Mouse (Mus musculus) retina, embryonic 14.5 days (tissue): Measurements from ENCODE around the gene Ccdc84.
A peak's percentile ranks its signal among the peaks of the same experiment; 100 is the strongest.
"Not testable (repeated sequence)": the region's sequence is repeated elsewhere in the genome, so short reads cannot be mapped to it uniquely, and the experiment has no call there.

Experiments used
- DNase-seq: peaks from one replicate; pipeline ENCODE4 v3.0.0-alpha.2; 2015; ENCODE audit warnings: low spot score

Ccdc84 gene

GRCm38 (mm10) chr9:44361931-44362330, 56.4 kb downstream of the Ccdc84 start:
- DNase-seq: not testable (repeated sequence)

DNA sequence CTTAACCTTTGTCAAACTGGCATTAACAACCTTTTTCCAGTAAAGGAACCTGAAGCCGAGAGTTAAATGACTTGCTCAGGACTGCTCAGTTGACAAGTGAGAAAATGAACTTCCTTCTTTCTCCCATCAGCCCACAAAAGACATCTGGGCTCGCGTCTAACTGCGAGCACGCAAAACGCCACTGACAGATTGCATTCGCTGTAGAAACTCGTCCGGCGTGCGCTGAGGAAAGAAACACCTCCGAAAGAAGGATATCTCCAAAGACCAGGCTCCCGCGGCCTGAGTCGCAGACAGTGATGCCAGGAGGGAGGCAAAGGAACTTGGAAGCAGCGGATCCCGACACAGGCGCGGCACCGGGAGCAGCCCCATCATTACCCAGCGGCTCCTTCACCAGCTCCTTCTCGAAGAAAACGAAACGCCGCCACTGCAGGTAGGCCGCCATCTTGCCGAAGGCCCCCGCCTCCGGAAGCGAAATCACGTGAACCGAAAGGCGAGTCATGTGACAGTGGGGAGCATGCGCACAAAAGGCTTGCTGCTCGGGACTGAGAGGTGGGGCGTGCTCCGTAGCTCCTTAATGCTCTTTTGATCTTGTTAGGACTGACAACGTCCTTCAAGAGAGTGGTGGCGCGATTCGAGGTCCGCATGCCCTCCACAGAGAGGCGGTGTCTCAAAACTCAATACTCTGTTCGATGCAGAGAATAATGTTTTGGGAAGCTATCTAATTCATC, 57.0 kb downstream of the Ccdc84 start, which contains the start of gene Vps11:
Gene Vps11 (minus strand): TSS at position 481 of the 728 bp plus-strand sequence.
- peak; percentile 98 for DNase-seq
